Mouse (Mus musculus) heart, embryonic 13.5 days (tissue): ENCODE data around the gene Nrtn. TPM values are rescaled to one million over a fixed set of nuclear protein-coding genes. Genes with fewer than 3 reads are reported as not detected.

Experiments used
- ATAC-seq: fragments of 200-750 bp; cut with Nextera tagmentation; 2 replicates; pipeline ENCODE4 v1.8.0; 2017; ENCODE audit warnings: moderate TSS enrichment; ENCODE audit not compliant: insufficient number of reproducible peaks, low FRiP score, low TSS enrichment; ENCODE audit errors: extremely low read depth
- H3K27ac ChIP-seq: fragments of 300-500 bp; sonication (generic); replicated peaks from 2 replicates; pipeline ENCODE4 v1.5.1; 2015; ENCODE audit warnings: moderate library complexity, mild to moderate bottlenecking, inconsistent platforms
- H3K27me3 ChIP-seq: fragments of 300-500 bp; sonication (generic); replicated peaks from 2 replicates; pipeline ENCODE4 v1.6.1; 2015; ENCODE audit warnings: mild to moderate bottlenecking, inconsistent platforms
- H3K36me3 ChIP-seq: fragments of 300-500 bp; sonication (generic); 2 replicates; pipeline ENCODE4 v1.6.1; 2015; ENCODE audit warnings: mild to moderate bottlenecking, inconsistent platforms
- H3K4me1 ChIP-seq: fragments of 300-500 bp; sonication (generic); 2 replicates; pipeline ENCODE4 v1.6.1; 2015; ENCODE audit warnings: inconsistent platforms
- H3K4me2 ChIP-seq: fragments of 300-500 bp; sonication (generic); 2 replicates; pipeline ENCODE4 v1.6.1; 2015; ENCODE audit warnings: inconsistent platforms, mild to moderate bottlenecking, moderate library complexity
- H3K4me3 ChIP-seq: fragments of 300-500 bp; sonication (generic); 2 replicates; pipeline ENCODE4 v1.5.1; 2015; ENCODE audit warnings: moderate library complexity, mild to moderate bottlenecking, inconsistent platforms
- H3K9ac ChIP-seq: fragments of 300-500 bp; sonication (generic); 2 replicates; pipeline ENCODE4 v1.6.1; 2015; ENCODE audit warnings: inconsistent platforms, mild to moderate bottlenecking, moderate library complexity
- H3K9me3 ChIP-seq: fragments of 300-500 bp; sonication (generic); 2 replicates; pipeline ENCODE4 v1.6.1; 2016; ENCODE audit warnings: inconsistent platforms
- WGBS: fragments of 180-500 bp; shearing (Covaris S2); methylation state at CpG from one replicate; pipeline ENCODE4 v1.1.7; 2015; ENCODE audit warnings: mixed read lengths; 5-methylcytosine and 5-hydroxymethylcytosine counted together
- polyA plus RNA-seq: library from polyadenylated mRNA; unstranded; fragments of >200 nt; fragmentation: Nextera tagmentation; extraction: Ambion mirVana; gene quantifications from 2 replicates; pipeline ENCODE4 v1.2.1, GENCODE M21; 2015

The Nrtn gene
- polyA plus RNA-seq = 7.9 and 8.6 TPM in 2 replicates

GRCm38 (mm10) chr17:56757416-56758123, at the start of gene Nrtn:
TSS of gene Nrtn (minus strand) at chr17:56757530.
- H3K27me3 ChIP-seq = peaks cover 77% of the 10 kb centered on the region
- ATAC-seq = peak; percentile 51; the same call in 1 of the 2 replicates
- under 1% methylated on average over 48 of the region's 48 CpGs for WGBS
- peak within 1 kb of the TSS; percentile 85 for H3K9ac ChIP-seq
- H3K4me1 ChIP-seq = peaks cover 35% of the 10 kb centered on the region
- peaks cover 8% of the 10 kb centered on the region; the same call in 1 of the 2 replicates for H3K9me3 ChIP-seq
- H3K4me3 ChIP-seq = peak within 1 kb of the TSS; percentile 62
- peak within 1 kb of the TSS; percentile 97 for H3K4me2 ChIP-seq
- no peak within 1 kb of the TSS for H3K27ac ChIP-seq
- H3K36me3 ChIP-seq = no peaks in the 10 kb centered on the region

- Histone ChIP-seq H3K9ac (no peak overlapping the region), H3K4me2 (no peak overlapping the region), H3K27me3 (peaks cover 8% of the 10 kb centered on the region; the same call in 1 of the 2 replicates), H3K36me3 (peaks cover 6% of the 10 kb centered on the region), H3K4me1 (peaks cover 20% of the 10 kb centered on the region), H3K27ac (no peak overlapping the region), H3K9me3 (no peaks in the 10 kb centered on the region), H3K4me3 (no peak overlapping the region)
- ATAC-seq = no peak
- WGBS = 89% methylated on average over 1 of the region's 1 CpGs
These were observed 48.5 kb upstream of the Nrtn start for GRCm38 (mm10) chr17:56805784-56806183.

GRCm38 (mm10) chr17:56804952-56805351, 47.6 kb upstream of the Nrtn start:
- no peak overlapping the region for H3K4me3 ChIP-seq
- H3K27ac ChIP-seq = no peak overlapping the region
- H3K9me3 ChIP-seq = no peaks in the 10 kb centered on the region
- H3K4me2 ChIP-seq = no peak overlapping the region
- peaks cover 6% of the 10 kb centered on the region for H3K36me3 ChIP-seq
- H3K9ac ChIP-seq = 0 out of 2 replicates have a peak overlapping the region, but pooled peaks have one; percentile 14
- WGBS = 73% methylated on average over 5 of the region's 5 CpGs
- H3K27me3 ChIP-seq = peaks cover 8% of the 10 kb centered on the region; the same call in 1 of the 2 replicates
- H3K4me1 ChIP-seq = peaks cover 12% of the 10 kb centered on the region
- ATAC-seq = no peak

GRCm38 (mm10) chr17:56802065-56802464, 44.7 kb upstream of the Nrtn start:
- H3K4me2 ChIP-seq = no peak overlapping the region
- no peak overlapping the region for H3K4me3 ChIP-seq
- H3K27me3 ChIP-seq = peaks cover under 1% of the 10 kb centered on the region; the same call in 1 of the 2 replicates
- no peaks in the 10 kb centered on the region for H3K9me3 ChIP-seq
- H3K36me3 ChIP-seq = peaks cover 6% of the 10 kb centered on the region
- no peak for ATAC-seq
- H3K27ac ChIP-seq = no peak overlapping the region
- no peak overlapping the region for H3K9ac ChIP-seq
- no peaks in the 10 kb centered on the region for H3K4me1 ChIP-seq
- WGBS = 77% methylated on average over 8 of the region's 8 CpGs

- Histone ChIP-seq H3K4me1 (no peaks in the 10 kb centered on the region), H3K9me3 (no peaks in the 10 kb centered on the region), H3K9ac (no peak overlapping the region), H3K4me3 (no peak overlapping the region), H3K4me2 (no peak overlapping the region), H3K36me3 (peaks cover 6% of the 10 kb centered on the region), H3K27ac (no peak overlapping the region), H3K27me3 (no peaks in the 10 kb centered on the region)
- no peak for ATAC-seq
- WGBS = 87% methylated on average over 3 of the region's 3 CpGs
These were observed 41.9 kb upstream of the Nrtn start for GRCm38 (mm10) chr17:56799276-56799675.

GRCm38 (mm10) chr17:56793614-56794319, 36.4 kb upstream of the Nrtn start:
- Histone ChIP-seq H3K4me2 (no peak overlapping the region), H3K9ac (no peak overlapping the region), H3K4me3 (no peak overlapping the region), H3K36me3 (peaks cover 2% of the 10 kb centered on the region; the same call in 1 of the 2 replicates), H3K27ac (no peak overlapping the region), H3K9me3 (no peaks in the 10 kb centered on the region), H3K4me1 (peaks cover 10% of the 10 kb centered on the region), H3K27me3 (no peaks in the 10 kb centered on the region)
- 63% methylated on average over 6 of the region's 6 CpGs for WGBS
- no peak for ATAC-seq

- H3K36me3 ChIP-seq = peaks cover 2% of the 10 kb centered on the region; the same call in 1 of the 2 replicates
- H3K9me3 ChIP-seq = no peaks in the 10 kb centered on the region
- H3K27ac ChIP-seq = no peak overlapping the region
- peaks cover 18% of the 10 kb centered on the region for H3K4me1 ChIP-seq
- H3K4me3 ChIP-seq = no peak overlapping the region
- H3K9ac ChIP-seq = no peak overlapping the region
- no peak for ATAC-seq
- H3K27me3 ChIP-seq = no peaks in the 10 kb centered on the region
- no peak overlapping the region for H3K4me2 ChIP-seq
- WGBS = 76% methylated on average over 3 of the region's 3 CpGs
These were observed 35.3 kb upstream of the Nrtn start for GRCm38 (mm10) chr17:56792588-56792987.

- H3K4me3 ChIP-seq = no peak overlapping the region
- 60% methylated on average over 6 of the region's 6 CpGs for WGBS
- no peak for ATAC-seq
These were observed 32.0 kb upstream of the Nrtn start for GRCm38 (mm10) chr17:56789286-56789685.

GRCm38 (mm10) chr17:56788886-56789285, 31.6 kb upstream of the Nrtn start:
- H3K9ac ChIP-seq = no peak overlapping the region; the same call in 1 of the 2 replicates

More at GRCm38 (mm10) chr17:56789286-56789685, 32.0 kb upstream of the Nrtn start:
- peaks cover 18% of the 10 kb centered on the region for H3K4me1 ChIP-seq
- no peak overlapping the region for H3K4me2 ChIP-seq
- no peaks in the 10 kb centered on the region for H3K9me3 ChIP-seq
- no peak overlapping the region for H3K27ac ChIP-seq
- no peak overlapping the region for H3K9ac ChIP-seq
- H3K36me3 ChIP-seq = peaks cover 5% of the 10 kb centered on the region; the same call in 1 of the 2 replicates
- H3K27me3 ChIP-seq = no peaks in the 10 kb centered on the region

GRCm38 (mm10) chr17:56780291-56780978, 23.1 kb upstream of the Nrtn start:
- Histone ChIP-seq H3K36me3 (peaks cover 25% of the 10 kb centered on the region), H3K9ac (0 out of 2 replicates have a peak overlapping the region, but pooled peaks have one; percentile 3), H3K4me1 (peaks cover 25% of the 10 kb centered on the region), H3K27ac (peak overlapping the region; percentile 80), H3K4me2 (no peak overlapping the region), H3K27me3 (no peaks in the 10 kb centered on the region), H3K4me3 (no peak overlapping the region), H3K9me3 (no peaks in the 10 kb centered on the region)
- WGBS = 76% methylated on average over 13 of the region's 13 CpGs
- ATAC-seq = no peak

More at GRCm38 (mm10) chr17:56788886-56789285, 31.6 kb upstream of the Nrtn start:
- no peaks in the 10 kb centered on the region for H3K27me3 ChIP-seq
- peaks cover 7% of the 10 kb centered on the region for H3K36me3 ChIP-seq
- 61% methylated on average over 3 of the region's 3 CpGs for WGBS
- H3K27ac ChIP-seq = no peak overlapping the region
- no peaks in the 10 kb centered on the region for H3K9me3 ChIP-seq
- no peak for ATAC-seq
- H3K4me3 ChIP-seq = no peak overlapping the region
- no peak overlapping the region for H3K4me2 ChIP-seq
- peaks cover 18% of the 10 kb centered on the region for H3K4me1 ChIP-seq
